Mouse (Mus musculus): ENCODE measurements around the gene Col27a1.

- TF ChIP-seq POLR2A (IDR thresholded peaks at IDR 0.05; ENCODE audit: insufficient read depth, low read length) (no peak), CTCF (IDR thresholded peaks at IDR 0.05; ENCODE audit: low read depth, low read length) (no peak), EP300 (IDR thresholded peaks at IDR 0.05; ENCODE audit: insufficient read depth, low read depth, low read length) (no peak)
Observed at GRCm38 (mm10) chr4:63234852-63235251, 21.0 kb downstream of the Col27a1 start.

Measured in ES-Bruce4 (cell line).